Mouse (Mus musculus) hindbrain, embryonic 13.5 days (tissue): ENCODE measurements around the gene Lct. TPM values are rescaled to one million over a fixed set of nuclear protein-coding genes. Genes with fewer than 3 reads are reported as not detected.
"Not testable (repeated sequence)": the region's sequence is repeated elsewhere in the genome, so short reads cannot be mapped to it uniquely, and the experiment has no call there.

ENCODE experiments used
- ATAC-seq: fragments of 200-750 bp; cut with Nextera tagmentation; 2 replicates; pipeline ENCODE4 v1.8.0; 2017; ENCODE audit warnings: moderate TSS enrichment; ENCODE audit not compliant: low FRiP score
- H3K27ac ChIP-seq: fragments of 300-500 bp; sonication (generic); 2 replicates; pipeline ENCODE4 v1.5.1; 2015; ENCODE audit warnings: inconsistent platforms, mild to moderate bottlenecking, moderate library complexity
- H3K27me3 ChIP-seq: fragments of 300-500 bp; sonication (generic); 2 replicates; pipeline ENCODE4 v1.6.1; 2015; ENCODE audit warnings: mild to moderate bottlenecking, inconsistent platforms
- H3K36me3 ChIP-seq: fragments of 300-500 bp; sonication (generic); 2 replicates; pipeline ENCODE4 v1.6.1; 2015; ENCODE audit warnings: mild to moderate bottlenecking, inconsistent platforms
- H3K4me1 ChIP-seq: fragments of 300-500 bp; sonication (generic); replicated peaks from 2 replicates; pipeline ENCODE4 v1.6.1; 2015; ENCODE audit warnings: inconsistent platforms
- H3K4me2 ChIP-seq: fragments of 300-500 bp; sonication (generic); 2 replicates; pipeline ENCODE4 v1.6.1; 2015; ENCODE audit warnings: inconsistent platforms, mild to moderate bottlenecking, moderate library complexity
- H3K4me3 ChIP-seq: fragments of 300-500 bp; sonication (generic); 2 replicates; pipeline ENCODE4 v1.5.1; 2015; ENCODE audit warnings: mild to moderate bottlenecking, inconsistent platforms
- H3K9ac ChIP-seq: fragments of 300-500 bp; sonication (generic); 2 replicates; pipeline ENCODE4 v1.6.1; 2015; ENCODE audit warnings: mild to moderate bottlenecking, inconsistent platforms
- H3K9me3 ChIP-seq: fragments of 300-500 bp; sonication (generic); 2 replicates; pipeline ENCODE4 v1.6.1; 2016; ENCODE audit warnings: inconsistent platforms
- WGBS: fragments of 180-500 bp; shearing (Covaris S2); methylation state at CpG from one replicate; pipeline ENCODE4 v1.1.7; 2015; 5-methylcytosine and 5-hydroxymethylcytosine counted together
- polyA plus RNA-seq: library from polyadenylated mRNA; unstranded; fragments of >200 nt; fragmentation: Nextera tagmentation; extraction: Ambion mirVana; gene quantifications from 2 replicates; pipeline ENCODE4 v1.2.1, GENCODE M21; 2015

Lct gene
- polyA plus RNA-seq, 1 experiment from 2014 or later, result 0.29 TPM

DNA sequence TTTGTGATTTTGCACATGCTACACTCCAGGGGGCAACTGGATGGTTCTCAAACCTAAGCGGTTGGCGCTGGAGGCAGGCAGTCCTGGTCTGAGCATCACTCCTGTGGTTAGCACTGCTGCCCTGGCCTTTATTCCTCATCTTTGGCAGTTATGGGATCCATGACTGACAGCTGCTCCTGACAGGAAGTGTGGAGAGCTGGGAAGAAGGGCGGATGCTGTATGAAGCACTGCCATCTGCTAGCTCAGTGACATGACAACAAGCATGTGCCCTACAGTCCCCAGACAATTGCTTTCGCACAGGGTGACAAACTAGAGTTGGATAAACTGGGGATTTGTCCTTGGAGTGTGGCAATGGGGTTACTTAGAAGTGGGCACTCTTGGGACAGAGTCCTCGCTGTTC is 37.8 kb downstream of the Lct start:
- Histone ChIP-seq H3K36me3 (no peaks in the 10 kb centered on the region), H3K4me1 (no peaks in the 10 kb centered on the region), H3K27me3 (no peaks in the 10 kb centered on the region), H3K9ac (no peak overlapping the region), H3K27ac (no peak overlapping the region), H3K4me3 (no peak overlapping the region), H3K4me2 (no peak overlapping the region), H3K9me3 (no peaks in the 10 kb centered on the region)
- no peak for ATAC-seq
- 82% methylated on average over 5 of the region's 5 CpGs for WGBS

DNA sequence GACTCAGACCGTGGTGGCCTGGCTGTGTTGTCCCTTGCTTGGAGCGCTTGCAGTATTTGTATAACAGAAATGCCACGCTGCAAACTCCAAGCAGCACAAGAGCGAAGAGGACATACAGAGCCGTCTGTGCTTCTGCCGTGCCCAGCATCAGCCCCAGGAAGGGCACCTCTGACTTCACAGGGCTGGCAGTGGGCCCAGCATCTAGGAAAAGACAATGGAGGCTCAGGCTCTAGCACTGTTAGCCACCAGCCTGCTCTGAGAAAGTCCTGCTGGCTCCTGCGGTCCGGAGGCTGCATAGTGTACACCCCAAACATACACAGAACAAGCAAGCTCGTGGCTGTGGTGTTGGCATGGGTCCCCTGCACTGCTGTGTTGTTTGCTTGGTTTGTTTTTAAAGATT is 43.0 kb downstream of the Lct start:
- no peak overlapping the region for H3K27ac ChIP-seq
- H3K9ac ChIP-seq, result no peak overlapping the region
- no peak overlapping the region for H3K4me2 ChIP-seq
- H3K36me3 ChIP-seq, result peaks cover 35% of the 10 kb centered on the region
- H3K4me1 ChIP-seq, result no peaks in the 10 kb centered on the region
- 82% methylated on average over 9 of the region's 9 CpGs for WGBS
- peaks cover 4% of the 10 kb centered on the region; the same call in 1 of the 2 replicates for H3K9me3 ChIP-seq
- no peak for ATAC-seq
- no peak overlapping the region for H3K4me3 ChIP-seq
- H3K27me3 ChIP-seq, result no peaks in the 10 kb centered on the region

DNA sequence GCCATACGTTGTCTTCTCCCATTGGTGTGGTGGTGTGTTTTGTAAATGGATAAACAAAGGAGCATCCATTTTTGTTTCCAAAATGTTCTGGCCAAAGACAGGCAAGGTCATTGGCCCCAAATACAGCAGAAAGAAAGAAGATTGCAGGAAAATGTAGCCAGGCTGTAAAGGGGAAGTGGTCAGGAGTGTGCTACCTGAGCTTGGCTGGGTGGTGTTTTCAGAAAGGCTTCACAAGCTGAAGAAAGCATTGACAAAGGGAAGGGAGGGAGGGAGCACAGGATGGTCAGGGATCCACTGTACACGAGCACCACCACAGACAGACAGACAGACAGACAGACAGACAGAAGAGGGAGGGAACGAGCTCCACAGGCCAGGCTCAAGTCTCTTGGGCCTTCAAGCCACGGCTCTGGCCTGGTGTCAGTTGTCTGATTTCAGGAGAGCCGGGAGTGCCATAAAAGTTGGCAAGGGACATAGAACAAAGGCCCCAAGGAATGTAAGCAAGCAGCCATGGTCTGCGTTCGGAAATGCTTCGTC is 43.9 kb downstream of the Lct start:
- WGBS, result 91% methylated on average over 8 of the region's 8 CpGs
- no peaks in the 10 kb centered on the region for H3K27me3 ChIP-seq
- H3K4me3 ChIP-seq, result no peak overlapping the region
- H3K4me2 ChIP-seq, result no peak overlapping the region
- H3K9me3 ChIP-seq, result peaks cover 4% of the 10 kb centered on the region; the same call in 1 of the 2 replicates
- H3K27ac ChIP-seq, result no peak overlapping the region
- H3K4me1 ChIP-seq, result no peaks in the 10 kb centered on the region
- H3K9ac ChIP-seq, result no peak overlapping the region
- no peak for ATAC-seq
- H3K36me3 ChIP-seq, result peaks cover 44% of the 10 kb centered on the region

DNA sequence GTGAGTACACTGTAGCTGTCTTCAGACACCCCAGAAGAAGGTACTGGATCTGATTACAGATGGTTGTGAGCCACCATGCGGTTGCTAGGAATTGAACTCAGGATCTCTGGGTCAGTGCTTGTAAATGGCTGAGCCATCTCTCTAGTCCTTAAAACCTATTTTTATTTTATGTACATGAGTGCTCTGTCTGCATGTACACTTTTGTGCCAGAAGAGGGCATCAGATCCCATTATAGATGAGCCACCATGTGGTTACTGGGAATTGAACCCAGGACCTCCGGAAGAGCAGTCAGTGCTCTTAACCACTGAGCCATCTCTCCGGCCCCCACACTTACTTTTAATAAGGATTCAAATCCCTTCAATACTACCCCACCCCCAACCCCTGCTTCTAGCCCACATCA is 45.2 kb downstream of the Lct start:
- no peak for ATAC-seq
- Histone ChIP-seq H3K27ac (no peak overlapping the region), H3K9me3 (peaks cover 4% of the 10 kb centered on the region; the same call in 1 of the 2 replicates), H3K9ac (no peak overlapping the region), H3K4me3 (no peak overlapping the region), H3K4me2 (no peak overlapping the region), H3K4me1 (no peaks in the 10 kb centered on the region), H3K27me3 (no peaks in the 10 kb centered on the region), H3K36me3 (peaks cover 57% of the 10 kb centered on the region)
- WGBS, result 94% methylated on average over 3 of the region's 3 CpGs

DNA sequence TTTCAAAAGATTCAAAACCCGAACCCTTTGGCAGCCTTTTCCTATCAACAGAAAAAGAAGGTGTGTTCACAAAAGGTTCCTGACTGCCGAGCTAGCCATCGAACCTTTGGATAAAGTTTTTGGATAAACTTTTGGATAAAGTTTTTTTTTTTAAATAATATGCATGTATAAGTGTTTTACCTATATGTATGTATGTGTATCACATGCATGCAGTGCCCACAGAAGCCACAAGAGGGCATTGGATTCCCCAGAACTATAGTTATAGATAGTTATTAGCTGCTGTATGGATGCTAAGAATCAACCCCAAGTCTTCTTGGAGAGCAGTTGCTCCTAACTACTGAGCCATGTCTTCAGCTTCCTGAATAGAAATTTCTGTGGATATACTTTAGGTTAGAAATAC is 46.4 kb downstream of the Lct start:
- H3K4me2 ChIP-seq, result no peak overlapping the region
- no peak overlapping the region for H3K9ac ChIP-seq
- no peaks in the 10 kb centered on the region for H3K27me3 ChIP-seq
- no peak overlapping the region for H3K27ac ChIP-seq
- H3K36me3 ChIP-seq, result peaks cover 69% of the 10 kb centered on the region
- H3K4me1 ChIP-seq, result no peaks in the 10 kb centered on the region
- no peak for ATAC-seq
- WGBS, result 95% methylated on average over 3 of the region's 3 CpGs
- peaks cover 4% of the 10 kb centered on the region; the same call in 1 of the 2 replicates for H3K9me3 ChIP-seq
- no peak overlapping the region for H3K4me3 ChIP-seq

DNA sequence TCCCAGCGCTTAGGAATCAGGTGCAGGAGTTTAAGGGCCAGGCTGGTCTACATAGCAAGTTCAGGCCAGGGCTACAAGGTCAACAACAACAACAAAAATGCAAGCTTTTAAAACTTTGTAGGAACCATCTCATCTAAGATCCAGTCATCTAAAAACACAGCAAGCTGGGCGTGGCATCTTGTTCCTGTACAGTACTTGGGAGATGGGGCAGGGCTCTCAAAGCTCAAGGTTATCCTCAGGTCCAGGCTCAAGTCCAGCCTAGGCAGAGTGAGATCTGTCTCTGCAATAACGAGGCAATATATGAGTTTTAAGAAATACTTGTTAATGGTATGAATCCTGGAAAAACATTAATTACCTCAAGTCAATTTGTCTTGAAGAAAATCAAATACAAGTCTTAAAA is 49.6 kb downstream of the Lct start:
- no peak overlapping the region for H3K4me2 ChIP-seq

DNA sequence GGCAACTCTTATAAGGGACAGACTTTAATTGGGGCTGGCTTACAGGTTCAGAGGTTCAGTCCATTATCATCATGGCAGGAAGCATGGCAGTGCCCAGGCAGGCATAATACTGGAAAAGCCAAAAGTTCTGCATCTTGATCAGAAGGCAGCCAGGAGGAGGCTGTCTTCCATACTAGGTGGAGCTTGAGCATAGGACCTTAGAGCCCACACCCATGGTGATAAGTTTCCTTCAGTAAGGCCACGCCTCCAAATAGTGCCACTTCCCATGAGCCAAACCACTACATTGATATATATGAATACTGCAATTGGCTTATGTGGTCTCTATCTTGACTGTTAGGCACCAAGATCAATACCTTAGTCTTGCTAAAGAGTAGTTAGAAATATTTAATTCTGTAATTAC is 52.2 kb downstream of the Lct start:
- H3K27me3 ChIP-seq, result no peaks in the 10 kb centered on the region
- peaks cover 92% of the 10 kb centered on the region for H3K36me3 ChIP-seq
- no peak overlapping the region for H3K9ac ChIP-seq
- ATAC-seq, result no peak
- no peaks in the 10 kb centered on the region for H3K4me1 ChIP-seq
- no peak overlapping the region for H3K27ac ChIP-seq
- H3K4me2 ChIP-seq, result no peak overlapping the region
- 93% methylated on average over 1 of the region's 1 CpGs for WGBS
- no peak overlapping the region for H3K4me3 ChIP-seq
- no peaks in the 10 kb centered on the region for H3K9me3 ChIP-seq

More for the DNA sequence above, 49.6 kb downstream of the Lct start:
- WGBS, result 97% methylated on average over 3 of the region's 3 CpGs
- Histone ChIP-seq H3K4me1 (no peaks in the 10 kb centered on the region), H3K27ac (no peak overlapping the region), H3K4me3 (no peak overlapping the region), H3K9me3 (peaks cover 4% of the 10 kb centered on the region; the same call in 1 of the 2 replicates), H3K9ac (no peak overlapping the region), H3K27me3 (no peaks in the 10 kb centered on the region), H3K36me3 (peaks cover 91% of the 10 kb centered on the region)
- ATAC-seq, result no peak

DNA sequence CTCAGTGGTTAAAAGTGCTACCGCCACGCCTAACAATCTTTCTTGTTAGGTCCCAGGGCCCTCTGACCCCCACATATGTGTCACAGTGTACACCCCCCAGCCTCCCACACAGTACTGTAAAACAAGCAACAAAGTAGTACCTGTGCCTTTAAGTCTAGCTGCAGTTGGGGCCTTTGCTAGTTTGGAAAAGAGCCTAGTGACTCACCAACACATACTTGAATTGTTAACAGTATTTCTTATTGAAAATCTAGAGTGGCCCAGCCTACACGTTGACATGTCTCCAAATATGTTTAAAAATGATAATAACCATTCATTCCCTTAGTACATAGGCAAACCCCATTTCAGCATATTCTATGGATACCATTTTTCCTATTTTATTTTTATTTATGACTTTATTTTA is 57.4 kb downstream of the Lct start:
- Histone ChIP-seq H3K4me3 (no peak overlapping the region), H3K4me2 (no peak overlapping the region), H3K9me3 (no peaks in the 10 kb centered on the region), H3K4me1 (no peaks in the 10 kb centered on the region), H3K36me3 (peaks cover 88% of the 10 kb centered on the region), H3K9ac (no peak overlapping the region), H3K27me3 (no peaks in the 10 kb centered on the region), H3K27ac (no peak overlapping the region)
- 98% methylated on average over 3 of the region's 3 CpGs for WGBS
- no peak for ATAC-seq

DNA sequence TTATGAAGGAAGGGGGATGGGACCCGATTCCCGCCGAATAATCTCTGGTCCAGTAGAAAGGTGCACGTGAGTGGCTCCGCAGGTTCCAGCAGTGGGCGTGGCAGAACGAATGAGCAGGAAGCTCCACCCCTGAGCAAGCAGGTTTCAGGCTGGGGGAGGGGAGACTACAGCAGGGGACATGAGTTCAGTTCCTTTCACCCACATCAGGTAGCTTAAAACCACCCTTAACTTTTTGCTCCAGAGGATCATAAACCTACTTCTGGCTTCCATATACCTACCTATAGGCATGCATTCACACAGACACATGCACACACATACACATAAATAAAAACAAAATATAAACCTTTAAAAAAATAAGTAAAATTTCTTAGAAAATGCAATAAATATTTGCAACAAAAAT is 61.1 kb downstream of the Lct start:
- H3K36me3 ChIP-seq, result peaks cover 88% of the 10 kb centered on the region
- H3K4me3 ChIP-seq, H3K4me2 ChIP-seq, H3K4me1 ChIP-seq, ATAC-seq, H3K27ac ChIP-seq, H3K9me3 ChIP-seq, H3K9ac ChIP-seq, H3K27me3 ChIP-seq: not testable (repeated sequence)
- 81% methylated on average over 7 of the region's 7 CpGs for WGBS

DNA sequence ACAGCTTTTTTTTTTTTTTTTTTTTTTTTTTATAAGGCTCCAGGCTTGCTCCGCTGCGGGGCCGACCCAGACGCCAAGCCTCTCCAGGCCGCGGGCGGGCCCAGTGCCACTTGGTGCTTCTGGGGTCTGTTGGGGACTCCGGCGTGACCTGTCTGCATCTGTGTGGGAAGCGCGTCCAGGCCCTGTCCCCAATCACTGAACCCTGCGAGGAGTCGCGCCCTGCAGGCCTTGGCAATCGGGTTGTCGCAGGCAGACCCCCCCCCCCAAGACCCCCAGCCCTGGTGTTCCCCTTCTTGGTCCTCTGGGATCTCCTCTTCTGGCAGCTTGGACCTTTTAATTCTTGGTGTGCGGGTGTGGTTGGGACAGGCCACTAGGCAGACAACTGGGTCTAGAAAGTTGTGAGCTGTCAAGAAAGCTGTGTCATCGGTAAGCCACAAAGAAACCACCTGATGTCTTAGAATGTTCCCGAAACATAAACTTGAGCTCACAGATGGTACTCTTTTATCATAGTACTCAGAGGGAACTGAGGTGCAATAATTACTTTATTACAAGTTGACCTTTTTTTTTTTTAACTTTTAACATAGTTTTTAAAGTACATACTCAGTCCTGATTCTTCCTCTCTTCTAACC is 83.3 kb downstream of the Lct start:
- peak overlapping the region; percentile 91 for H3K4me2 ChIP-seq
- peak overlapping the region; percentile 73 for H3K4me3 ChIP-seq
- ATAC-seq, result peak; percentile 60
- no peaks in the 10 kb centered on the region for H3K9me3 ChIP-seq
- H3K27ac ChIP-seq, result peak overlapping the region; percentile 92
- peaks cover 17% of the 10 kb centered on the region for H3K4me1 ChIP-seq
- WGBS, result 1% methylated on average over 19 of the region's 19 CpGs
- no peaks in the 10 kb centered on the region for H3K36me3 ChIP-seq
- no peaks in the 10 kb centered on the region for H3K27me3 ChIP-seq
- H3K9ac ChIP-seq, result peak overlapping the region; percentile 88

DNA sequence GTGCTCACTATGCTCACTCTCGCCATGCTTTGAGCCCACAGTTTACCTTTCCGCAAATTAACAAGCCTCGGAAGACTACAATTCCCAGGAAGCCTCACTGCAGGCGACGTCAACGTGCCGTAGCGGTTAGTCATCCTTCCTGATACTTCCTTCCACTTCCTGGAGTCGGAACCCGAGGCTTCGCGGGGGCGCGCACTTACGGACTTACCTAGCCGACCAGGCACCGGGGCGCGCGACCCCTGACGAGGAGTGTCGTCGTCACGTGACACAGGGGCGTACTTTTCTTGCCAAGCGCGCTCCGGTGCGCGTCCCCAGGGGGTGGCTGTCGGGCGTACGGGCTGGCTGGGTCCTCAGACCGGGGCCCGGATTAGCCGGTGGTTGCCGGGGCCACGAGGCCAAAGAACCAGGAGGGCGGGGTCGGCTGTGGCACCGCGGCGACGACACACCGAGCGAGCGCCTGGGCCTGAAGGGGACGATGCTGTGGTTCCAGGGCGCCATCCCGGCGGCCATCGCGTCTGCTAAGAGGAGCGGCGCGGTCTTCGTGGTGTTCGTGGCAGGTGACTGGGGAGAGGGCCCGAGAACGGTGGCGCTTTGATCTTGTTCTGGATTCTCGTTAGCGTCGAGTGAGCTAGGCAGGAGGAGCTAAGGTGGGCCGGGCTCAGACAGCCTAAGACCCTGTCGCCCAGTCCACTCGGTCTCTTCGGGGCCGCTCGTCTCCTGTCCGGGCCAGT is 84.0 kb downstream of the Lct start:
- Histone ChIP-seq H3K9ac (peak overlapping the region; percentile 88), H3K36me3 (peaks cover 2% of the 10 kb centered on the region; the same call in 1 of the 2 replicates), H3K27ac (peak overlapping the region; percentile 92), H3K4me2 (peak overlapping the region; percentile 91), H3K4me3 (peak overlapping the region; percentile 73), H3K9me3 (no peaks in the 10 kb centered on the region), H3K27me3 (no peaks in the 10 kb centered on the region), H3K4me1 (peaks cover 17% of the 10 kb centered on the region)
- under 1% methylated on average over 71 of the region's 71 CpGs for WGBS
- ATAC-seq, result peak; percentile 96

DNA sequence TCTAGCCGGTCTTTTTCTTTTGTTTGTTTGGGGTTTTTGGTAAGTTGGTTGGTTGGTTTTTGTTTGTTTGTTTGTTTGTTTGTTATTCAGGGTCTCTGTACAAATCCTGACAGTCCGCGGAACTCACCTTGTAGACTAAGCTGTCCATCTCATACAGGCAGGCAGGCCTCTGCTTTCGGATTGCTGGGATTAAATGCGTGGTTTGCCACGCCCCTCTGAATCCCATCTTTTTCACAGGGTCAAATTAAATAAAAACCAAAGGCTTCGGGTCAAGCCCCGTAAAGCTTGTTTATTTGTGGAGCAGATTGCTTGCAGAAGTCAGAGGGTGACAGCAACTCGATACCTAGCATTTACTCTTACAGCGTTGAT is 84.5 kb downstream of the Lct start, which contains the start of gene Ubxn4:
Gene Ubxn4, plus strand, starts transcription at position 338 of the 369 bp plus-strand sequence.
- WGBS, result 9% methylated on average over 10 of the region's 10 CpGs
- peak within 1 kb of the TSS; percentile 91 for H3K4me2 ChIP-seq
- H3K4me3 ChIP-seq, result peak within 1 kb of the TSS; percentile 73
- no peaks in the 10 kb centered on the region for H3K27me3 ChIP-seq
- H3K9me3 ChIP-seq, result no peaks in the 10 kb centered on the region
- H3K4me1 ChIP-seq, result peaks cover 17% of the 10 kb centered on the region
- peak; percentile 37 for ATAC-seq
- H3K36me3 ChIP-seq, result peaks cover 4% of the 10 kb centered on the region; the same call in 1 of the 2 replicates
- H3K27ac ChIP-seq, result peak within 1 kb of the TSS; percentile 92
- peak within 1 kb of the TSS; percentile 88 for H3K9ac ChIP-seq
